Mouse (Mus musculus) cerebellum, postnatal 36 days (tissue): ENCODE data around the gene Wwox.

ENCODE experiments used
- DNase-seq, 2 experiments: peaks; one replicate each; pipeline ENCODE4 v3.0.0; 2021 to 2022; ENCODE audit warnings: mixed read lengths in 2 of 2

Wwox gene

DNA sequence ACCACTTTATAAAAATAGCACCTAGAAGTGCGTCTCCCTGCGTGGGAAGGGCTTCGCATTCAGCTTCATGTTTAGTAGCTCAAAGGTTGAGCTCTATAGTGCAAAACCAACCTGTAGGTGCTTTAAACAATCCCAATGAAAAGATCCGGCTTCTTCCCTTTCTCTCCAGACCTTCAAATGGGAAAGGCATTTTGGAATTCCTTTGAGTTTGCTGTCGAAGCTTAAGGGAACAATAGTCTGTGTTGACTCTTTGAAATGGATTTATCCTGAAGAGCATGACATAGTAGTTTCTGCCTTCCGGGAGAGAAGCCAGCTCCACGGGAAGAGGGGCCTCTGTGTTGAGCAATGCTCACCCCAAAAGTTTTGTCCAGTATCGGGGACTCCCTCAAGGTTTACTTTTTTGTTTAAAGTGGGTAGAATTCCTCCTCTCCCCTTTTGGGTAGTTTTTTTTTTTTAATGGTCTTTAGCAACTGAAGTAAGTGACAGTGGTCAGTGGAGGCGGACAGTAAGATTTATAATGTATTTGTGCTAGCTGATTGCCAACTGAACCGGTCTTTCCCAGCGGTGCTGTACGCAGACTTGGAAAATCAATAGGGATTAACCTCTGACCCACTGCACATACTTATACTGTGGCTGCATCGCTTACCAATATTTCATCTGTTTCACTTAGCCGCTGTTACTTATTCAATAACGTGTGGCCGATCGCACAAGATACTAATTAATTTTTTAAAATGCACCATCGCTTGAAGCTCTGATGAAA, 312.1 kb downstream of the Wwox start:
- DNase-seq: no peak

DNA sequence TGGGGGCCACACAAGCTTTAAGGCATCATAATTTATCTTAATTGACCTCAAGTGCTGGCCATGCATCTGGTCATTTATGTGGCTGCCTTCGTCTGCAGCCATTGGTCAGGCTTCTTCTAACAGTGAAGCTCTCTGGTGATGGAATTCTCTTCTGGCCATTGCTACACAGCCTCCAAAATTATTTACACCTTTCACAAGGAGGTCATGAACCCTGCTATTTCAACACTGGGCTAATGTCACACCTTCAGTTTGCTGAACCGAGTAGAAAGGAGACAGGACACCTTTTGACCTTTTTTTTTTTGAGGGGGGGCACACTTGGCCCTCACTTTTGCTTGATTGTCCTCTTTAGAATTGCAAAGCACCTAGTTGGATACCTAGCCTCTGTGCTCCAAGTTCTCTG, 320.2 kb downstream of the Wwox start:
- no peak for DNase-seq

DNA sequence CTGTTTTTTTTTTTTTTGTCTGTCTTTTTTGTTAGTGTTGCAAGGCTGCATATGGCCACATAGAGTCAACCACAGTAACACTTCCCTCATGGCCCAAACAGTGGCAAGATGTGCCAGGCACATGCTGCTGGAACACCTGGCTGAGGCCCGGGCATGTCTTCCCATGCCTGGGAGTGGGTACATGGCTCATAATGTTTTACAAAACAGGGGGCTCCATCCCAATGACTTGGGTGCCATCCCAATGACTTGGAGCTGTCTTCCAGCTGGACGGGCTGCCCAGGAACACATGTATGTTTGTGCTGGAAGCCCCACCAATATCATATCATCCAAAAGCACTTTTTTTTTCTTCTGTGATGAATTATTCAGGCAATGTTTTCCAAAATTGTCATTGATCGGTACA, 329.1 kb downstream of the Wwox start:
- no peak for DNase-seq

DNA sequence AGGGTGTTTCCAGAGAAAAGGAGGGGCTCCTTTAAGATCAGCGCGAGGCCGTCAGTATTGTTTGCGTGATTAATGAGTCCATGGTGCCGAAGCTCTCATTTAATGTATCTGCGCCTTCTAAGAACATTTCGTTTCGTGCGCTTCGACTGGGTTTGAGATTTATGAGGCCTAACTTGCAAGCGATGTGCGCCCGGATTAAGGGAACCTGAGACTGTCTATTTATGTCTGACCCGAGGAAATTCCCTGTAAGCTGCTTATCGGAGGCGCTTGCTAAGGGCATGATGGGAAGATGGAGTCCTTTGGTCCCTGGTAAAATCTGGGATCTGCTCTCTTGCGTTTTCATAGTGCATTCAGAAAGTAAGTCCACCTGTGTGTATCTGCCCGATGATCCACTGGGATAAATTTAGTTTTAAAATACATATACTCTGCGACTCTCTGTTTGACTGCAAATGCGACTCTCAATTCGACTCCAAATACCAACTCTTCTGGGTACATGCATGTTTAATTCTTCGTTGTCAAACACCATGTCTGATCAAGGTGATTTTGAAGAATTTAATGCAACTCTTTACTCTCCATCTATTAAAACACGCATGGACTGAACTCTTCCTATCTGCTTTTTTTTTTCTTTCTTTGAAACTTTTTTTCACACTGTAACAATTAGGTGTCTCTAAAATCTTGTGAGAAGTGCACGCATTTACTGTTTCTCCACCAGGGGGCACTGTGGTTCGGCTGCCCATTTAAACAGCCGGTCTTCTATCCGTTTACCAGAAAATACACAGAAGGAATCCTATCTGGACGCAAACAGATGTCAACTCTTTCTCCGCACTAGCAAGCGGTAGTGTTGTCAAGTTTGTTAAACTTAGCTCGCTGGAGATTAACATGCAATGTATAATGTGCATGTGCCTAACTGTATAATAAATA, 331.7 kb downstream of the Wwox start:
- peak; percentile 84 to 87 for DNase-seq

DNA sequence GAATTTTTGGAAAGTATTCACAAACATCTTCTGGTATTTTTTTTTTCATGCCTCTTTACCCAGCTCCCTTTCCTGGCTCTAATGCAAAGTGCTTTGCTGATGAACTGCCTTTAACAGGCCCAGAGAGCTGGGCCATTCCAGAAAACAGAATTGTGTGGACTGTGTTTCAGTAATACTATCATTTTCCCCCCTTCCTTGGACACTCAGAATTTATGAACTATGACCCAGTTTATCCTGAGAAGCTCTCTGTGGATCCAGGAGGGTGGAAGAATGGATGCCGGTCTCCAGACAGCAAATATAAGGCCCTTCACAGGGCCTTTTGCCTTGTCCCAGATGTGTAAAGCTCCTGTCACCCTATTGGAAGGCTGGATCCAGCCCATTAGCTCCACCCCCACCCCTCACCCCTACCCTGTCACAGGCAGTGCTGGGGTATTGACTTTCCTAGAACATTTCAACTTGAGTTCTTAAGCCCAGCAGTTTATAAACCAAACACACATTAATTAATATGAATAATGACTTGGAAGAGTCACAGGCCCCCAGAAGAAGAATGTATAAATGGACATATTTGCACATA, 332.9 kb downstream of the Wwox start:
- no peak for DNase-seq

DNA sequence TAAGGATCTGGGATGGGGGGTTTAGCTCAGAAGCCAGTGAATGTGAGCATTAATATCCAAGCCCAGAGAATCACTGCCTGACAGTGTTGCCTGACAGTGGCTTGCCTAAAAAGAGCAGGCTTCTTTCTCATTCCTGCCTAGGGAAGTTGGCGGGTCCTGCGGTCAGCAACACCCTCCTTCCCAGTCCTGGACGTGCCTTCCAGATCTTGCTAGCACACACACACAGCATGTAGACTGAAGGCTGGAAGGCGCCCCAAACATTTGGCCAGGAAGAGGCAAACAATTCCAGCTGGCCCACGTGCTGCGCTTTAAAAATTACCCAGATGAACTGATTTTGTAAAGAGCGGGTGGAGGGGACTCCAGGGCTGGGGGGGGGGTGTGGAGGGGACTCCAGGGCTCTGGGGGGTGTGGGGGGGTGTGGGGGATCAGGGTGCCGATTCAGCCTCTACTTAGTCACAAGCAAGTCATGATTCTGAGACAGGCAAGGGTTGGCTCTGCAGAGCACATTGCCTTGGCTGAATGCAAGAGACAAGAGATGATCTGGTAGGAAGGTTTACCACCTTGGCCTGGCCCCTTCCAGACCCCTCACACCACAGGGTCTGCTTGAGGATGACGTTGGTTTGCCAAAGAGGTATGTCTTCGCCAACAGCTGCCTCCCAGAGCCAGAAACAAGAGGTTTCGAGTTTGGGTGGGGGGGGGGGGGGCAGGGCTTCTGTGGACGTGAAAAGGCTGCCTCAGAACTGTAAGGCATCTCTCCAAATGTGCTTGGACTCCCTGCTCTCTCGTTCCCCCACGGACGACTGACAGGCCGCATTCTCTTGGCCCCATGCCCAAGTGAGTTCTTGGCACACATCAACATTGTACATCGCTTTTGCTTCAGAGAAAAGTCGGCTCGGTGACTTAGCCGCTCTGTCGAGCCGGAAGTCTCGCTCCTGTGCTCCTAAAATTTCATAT, 334.3 kb downstream of the Wwox start:
- peak; percentile 85 for DNase-seq

DNA sequence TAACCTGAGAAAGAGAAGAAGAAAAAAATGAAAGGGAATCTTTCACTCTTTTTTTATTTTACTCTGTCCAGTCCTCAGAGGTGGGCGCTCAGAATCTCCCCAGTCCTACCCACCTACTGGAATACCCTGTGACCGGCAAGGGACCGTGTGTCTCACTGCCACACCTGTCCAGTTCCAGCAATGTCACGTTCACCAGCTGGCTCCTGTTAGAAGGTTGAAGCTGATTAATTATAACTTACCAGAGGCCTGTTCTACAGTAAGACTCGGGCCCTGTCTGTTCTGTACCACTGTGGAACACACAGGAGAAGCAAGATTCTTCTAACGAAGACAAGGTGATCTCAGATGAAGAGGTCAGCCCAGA, 334.9 kb downstream of the Wwox start:
- no peak for DNase-seq

DNA sequence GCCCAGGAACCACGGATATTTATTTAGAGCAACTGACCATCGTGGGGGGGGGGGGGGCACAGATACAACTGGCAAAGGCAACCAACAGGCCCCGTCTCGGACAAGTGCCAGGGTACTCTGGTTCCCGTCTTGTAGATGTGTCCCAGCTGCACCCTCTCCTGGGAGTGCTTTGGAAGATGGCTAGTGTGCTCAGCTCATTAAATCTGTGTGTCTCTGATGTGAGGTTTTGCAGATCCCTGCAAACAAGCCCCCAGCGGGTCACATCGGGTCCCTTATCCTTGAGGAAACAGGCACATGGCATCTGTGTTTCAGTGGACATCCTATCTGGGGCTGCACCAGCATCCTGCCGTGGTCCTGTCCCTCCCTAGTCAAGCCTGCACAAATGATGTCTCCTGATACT, 336.1 kb downstream of the Wwox start:
- no peak for DNase-seq

DNA sequence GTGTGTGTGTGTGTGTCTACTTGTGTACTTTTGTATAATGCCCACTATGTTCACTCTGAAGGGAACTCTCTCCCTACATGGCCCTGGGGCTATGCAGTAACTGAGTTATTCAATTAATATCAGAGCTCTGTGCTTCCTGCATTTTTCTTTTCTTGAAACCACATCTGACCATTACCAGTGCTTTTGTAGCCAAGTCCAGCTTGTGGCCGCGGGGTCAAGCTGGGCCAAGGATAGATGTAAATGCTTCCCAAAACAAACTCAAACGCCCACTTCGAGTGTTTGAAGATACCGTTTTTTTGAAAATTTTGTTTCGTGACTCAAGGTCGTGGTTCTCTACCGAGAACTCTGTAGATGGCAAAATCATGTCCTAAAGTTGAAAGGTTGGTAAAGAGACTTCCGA, 337.2 kb downstream of the Wwox start:
- no peak for DNase-seq

DNA sequence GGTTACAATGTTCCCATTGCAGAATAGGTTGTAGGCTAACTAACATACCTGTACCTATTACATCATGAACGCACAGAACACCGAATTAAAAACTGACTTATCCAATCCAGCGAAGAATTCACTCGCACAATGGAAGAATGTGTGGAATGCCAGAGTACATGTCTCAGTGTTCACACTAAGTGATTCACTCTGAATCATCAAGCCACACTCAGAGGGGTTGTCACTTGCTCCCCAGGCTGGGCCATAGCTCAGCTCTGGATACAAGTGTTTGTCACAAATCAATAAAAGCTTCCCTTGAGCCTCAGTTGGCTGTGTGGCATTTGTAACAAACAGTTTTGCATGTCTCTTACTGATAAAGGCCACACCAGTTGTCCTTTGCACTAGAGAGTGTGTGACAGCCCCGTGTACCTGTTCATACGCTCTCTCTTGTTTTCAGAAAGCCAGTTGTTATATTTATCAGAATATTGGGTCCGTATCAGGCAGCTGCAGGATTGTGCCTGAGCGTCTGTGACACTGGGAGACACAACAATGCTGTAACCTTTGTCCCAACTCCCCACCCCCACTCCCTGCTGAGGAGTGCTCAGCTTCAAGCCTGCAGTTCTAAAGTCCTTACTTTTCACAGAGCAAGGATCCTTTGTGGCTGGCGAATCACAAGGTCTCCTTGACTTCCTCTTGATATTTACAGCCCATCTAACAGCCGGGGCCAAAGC, 338.0 kb downstream of the Wwox start:
- no peak for DNase-seq

DNA sequence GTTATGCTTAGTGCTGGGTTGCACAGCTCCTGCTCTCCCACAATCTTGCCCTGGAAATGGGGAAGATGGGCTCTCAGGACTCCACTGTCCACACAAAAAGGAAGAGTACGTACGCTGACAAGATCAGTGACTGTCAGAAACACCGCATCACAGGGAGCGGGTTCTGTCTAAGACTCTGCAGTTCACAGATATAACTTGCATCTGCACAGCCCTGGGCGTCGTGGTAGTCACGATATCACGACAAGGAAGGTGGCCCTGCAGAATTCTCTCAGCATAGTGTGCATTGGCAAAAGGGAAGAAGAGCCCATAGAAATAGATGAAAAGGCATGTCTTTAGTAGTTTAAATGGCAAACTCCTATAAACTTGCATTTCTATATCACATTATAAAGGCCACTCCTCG, 339.5 kb downstream of the Wwox start:
- DNase-seq: no peak

DNA sequence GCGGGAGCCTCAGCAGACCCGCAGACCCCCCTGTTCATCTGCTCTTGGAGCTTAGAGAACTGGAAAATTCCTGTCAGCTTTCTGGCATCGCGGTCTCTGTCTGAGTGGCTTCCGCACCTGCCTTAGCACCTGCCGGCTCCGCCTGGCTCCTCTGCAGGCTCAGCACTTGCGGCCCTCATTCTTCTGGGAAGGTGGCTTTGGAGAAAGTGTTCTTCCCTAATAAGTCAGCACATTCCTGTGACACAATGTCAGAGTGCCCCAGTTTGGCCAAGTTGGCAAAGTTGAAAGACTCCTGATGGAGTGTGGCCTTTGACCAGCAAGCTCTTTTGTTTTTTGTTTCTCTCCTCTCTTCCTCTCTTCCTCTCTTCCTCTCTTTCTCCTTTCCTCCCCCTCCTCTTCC, 343.9 kb downstream of the Wwox start:
- no peak for DNase-seq

DNA sequence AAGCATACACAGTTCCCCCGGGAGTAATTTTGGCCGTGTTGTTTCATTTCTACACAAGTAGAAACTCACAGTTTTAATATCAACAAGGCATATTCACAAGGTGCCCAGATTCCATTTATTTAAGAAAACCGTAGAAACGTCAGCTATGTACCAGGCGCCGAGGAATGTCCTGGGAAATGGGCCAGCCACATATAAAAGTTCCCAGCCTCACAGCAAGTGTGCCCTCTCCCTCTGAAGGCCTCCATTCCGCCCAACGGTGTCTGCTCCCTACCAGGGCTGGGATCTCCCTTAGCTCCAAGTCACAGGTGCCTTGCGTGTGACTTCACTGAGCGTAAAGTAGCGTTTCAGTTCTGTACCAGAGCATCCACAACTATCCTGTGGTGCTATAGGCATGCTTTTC, 346.4 kb downstream of the Wwox start:
- DNase-seq: no peak

DNA sequence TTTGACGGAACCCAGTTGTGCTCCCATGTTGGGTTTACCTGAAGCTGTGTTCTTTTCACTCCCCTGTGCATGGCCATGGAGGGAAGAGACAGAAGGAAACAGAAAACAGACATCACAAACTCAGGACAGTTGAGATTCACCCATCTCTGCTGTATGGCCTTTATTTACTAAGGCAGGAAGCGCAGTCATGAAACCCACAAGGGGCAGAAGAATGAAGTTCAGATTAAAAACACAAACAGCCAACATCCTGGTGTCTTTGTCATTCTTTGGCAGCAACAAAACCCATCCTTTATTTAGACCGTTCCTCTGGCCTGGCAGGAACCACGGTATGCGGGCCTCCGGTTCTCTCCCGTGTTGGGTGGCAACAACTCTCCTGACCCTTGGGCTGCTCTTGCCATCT, 350.2 kb downstream of the Wwox start:
- DNase-seq: no peak

DNA sequence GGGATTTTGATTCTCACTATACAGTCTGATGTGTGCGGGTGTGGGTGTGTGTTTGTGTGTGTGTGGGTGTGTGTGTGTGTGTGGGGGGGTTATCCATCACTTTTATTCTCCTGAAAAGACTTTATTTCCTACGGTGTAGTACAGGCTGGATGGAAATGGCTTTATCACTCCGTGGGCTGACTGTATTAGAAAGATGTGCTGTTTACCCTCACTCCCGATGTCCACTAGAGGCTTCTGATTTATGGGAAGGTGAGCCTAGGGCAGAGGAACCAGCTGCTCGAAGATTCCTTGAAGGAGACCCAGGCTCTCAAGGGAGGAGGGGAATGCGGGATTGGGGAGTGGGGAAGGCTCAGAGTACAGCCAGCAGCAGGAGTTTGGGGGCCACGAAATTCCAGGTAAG, 351.3 kb downstream of the Wwox start:
- no peak for DNase-seq

DNA sequence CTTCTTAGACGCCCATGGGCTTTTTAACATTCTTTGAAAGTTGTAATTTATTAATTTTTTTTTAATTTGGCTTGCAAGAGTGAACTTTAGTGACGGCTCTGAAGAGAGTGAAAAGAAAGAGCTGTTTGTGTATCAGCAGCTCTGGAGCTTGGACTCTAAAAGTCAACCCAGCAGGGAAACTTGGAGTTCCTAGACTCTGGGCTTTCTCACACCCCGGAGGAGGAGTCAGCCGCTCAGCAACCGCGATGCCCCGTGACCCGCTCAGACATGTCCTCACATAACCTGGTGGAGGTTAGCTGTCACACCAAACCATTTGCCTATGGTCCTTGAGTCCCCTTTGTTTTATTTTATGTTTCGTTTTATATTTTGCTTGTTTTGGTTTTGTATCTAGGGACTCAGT, 354.2 kb downstream of the Wwox start:
- DNase-seq: no peak

DNA sequence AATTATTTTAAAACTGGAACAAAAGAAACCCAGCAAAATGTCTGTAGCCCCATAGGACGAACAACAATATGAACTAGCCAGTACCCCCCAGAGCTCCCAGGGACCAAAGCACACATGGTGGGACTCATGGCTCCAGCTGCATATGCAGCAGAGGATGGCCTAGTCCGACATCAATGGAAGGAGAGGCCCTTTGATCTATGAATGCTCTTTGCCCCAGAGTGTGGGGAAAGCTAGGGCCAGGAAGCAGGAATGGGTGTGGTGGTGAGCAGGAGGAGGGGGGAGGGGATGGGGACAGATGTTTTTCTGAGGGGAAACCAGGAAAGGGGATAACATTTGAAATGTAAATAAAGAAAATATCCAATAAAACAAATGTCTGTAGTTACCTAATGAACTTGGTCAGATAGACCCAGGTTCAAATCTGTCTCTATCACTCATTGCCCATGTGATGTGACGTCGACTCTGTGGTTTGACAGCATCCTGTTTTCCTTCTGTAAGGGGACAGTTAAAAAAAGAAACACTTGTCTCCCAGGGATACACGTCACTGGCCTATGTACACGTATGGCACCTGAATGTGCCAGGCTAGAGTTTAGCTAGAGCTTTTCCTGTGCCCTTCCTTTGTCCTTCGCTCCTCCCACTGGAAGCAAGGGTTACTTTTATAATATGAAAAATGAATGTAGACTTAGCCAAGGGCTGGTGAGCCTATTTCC, 362.1 kb downstream of the Wwox start:
- no peak for DNase-seq

DNA sequence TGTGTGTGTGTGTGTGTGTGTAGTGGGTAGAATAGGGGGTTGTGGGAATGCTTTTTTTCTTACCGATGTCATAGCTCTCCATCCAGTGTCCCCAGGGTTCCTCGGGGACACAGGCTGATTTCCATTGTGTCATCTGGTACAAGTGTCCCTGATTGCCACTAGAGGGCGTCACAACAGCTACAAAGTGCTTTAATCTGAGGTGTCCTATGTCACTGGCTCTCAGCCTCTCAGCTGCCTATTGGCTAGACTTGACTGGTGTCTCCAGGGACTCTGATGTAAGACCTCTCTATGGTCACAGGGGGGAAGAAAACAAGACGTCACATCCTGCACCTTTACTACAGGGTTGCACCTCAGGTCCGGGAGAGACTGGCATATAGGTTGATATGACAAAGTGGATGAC, 363.7 kb downstream of the Wwox start:
- no peak for DNase-seq

DNA sequence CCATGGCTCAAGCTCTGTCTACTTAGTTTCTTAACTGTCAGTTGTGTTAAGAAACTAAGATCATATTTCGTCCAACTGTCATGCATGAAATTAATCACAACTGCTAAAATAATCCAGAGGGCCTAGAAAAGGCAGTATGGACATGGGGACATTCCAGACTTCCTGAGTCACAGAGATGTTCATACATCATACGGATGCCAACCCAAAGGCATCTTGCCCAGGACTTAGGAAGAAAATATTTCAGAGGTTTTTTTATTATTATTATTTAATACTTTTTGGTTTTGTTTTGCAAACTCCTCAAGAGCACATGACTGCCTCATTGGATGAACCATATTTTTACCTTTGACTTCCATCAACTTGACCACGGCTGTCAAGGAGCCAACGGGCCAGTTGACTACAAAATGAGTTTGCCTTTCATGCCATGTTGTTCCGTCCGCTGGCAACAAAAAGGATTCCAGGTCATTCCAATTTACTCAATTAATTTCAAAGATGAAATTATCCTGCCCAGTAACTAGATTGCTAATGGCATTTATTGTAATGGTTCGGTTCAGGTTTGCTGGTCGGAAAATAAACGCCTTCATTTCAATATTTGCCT, 367.5 kb downstream of the Wwox start:
- no peak for DNase-seq

DNA sequence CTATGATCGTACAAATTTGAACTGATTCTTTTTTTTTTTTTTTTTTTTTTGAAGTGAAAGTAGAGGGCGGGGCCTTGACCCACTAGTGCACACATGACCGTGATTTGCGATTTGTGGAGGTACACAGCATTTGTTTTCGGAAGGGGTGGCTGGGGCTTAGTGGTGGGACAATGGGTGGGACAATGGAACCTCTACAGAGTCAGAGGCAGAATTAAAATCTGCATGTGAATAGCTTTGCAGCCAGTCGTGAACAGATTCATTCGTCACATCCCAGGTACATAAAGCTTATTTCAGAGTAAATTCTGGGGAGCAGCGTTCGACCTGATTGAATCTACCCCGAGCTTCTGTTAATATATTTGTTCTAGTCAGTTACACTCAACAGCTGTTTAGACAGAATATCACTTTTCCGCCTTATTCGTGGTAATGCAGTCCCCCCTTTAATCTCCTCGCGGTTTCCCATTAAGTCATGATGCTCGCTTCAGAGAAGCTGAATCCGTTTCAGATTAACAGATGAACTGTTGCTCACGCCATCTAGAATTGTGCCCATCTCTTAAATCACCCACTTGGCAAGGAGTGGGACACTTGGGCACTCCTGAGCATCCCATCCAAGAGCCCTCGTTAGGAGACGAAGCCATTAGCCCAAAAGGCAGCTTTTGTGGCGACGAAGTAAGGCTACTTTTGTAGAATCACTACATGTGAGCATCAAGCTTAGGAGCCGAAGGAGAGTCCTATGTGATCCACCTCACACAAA, 368.4 kb downstream of the Wwox start:
- no peak for DNase-seq
